Mouse (Mus musculus): ENCODE data around the gene Cyp4f39.

- TF ChIP-seq POLR2A (IDR thresholded peaks at IDR 0.05; ENCODE audit: borderline replicate concordance, low read depth, low read length) (no peak), CTCF (IDR thresholded peaks at IDR 0.05; ENCODE audit: low read depth, low read length) (no peak)
These were observed 54.3 kb downstream of the Cyp4f39 start for GRCm38 (mm10) chr17:32506729-32507245.

Data from bone marrow macrophage, adult 2 months (primary cell).